Comparison of ENCODE assay signal across 18 mouse cellular contexts in genomic region chr12:83494196-83494595, GRCm38 (mm10). TPM values are rescaled to one million over a fixed set of nuclear protein-coding genes. Genes with fewer than 3 reads are reported as not detected.
DNase-seq lines count a peak whose midpoint lies in the region; ATAC-seq and TF ChIP-seq lines count a peak whose summit lies in the region.
"Had no signal": no experiment of that assay in that cellular context is flagged by ENCODE, and none has a peak within 500 bp of the region (broad histone marks: within the 10 kb centered on the region; RNA-seq: fewer than 3 reads in every experiment).

No protein-coding gene starts in this region.

- H3K4me1 ChIP-seq in kidney, embryonic 14.5 days (ENCODE audit: control insufficient read depth, insufficient read depth, low read length) = no peaks in the 10 kb centered on the region
- H3K4me1 ChIP-seq: embryonic facial prominence, embryonic 12.5 days; forebrain, embryonic 15.5 days; heart, embryonic 15.5 days; hindbrain, embryonic 13.5 days had no signal

- no peak for TF ChIP-seq CTCF in gastrocnemius, adult 2 months (IDR thresholded peaks at IDR 0.05)

- 79% methylated on average over 9 of the region's 9 CpGs for WGBS in kidney, embryonic 14.5 days

- peak overlapping the region; percentile 88 for H3K27ac ChIP-seq in gastrocnemius, adult 2 months
- H3K27ac ChIP-seq in kidney, embryonic 14.5 days (ENCODE audit: low read depth, low read length) = no peak overlapping the region
- H3K27ac ChIP-seq: embryonic facial prominence, embryonic 12.5 days; forebrain, embryonic 15.5 days; heart, adult 2 months; heart, embryonic 15.5 days; hindbrain, embryonic 13.5 days; hindbrain, postnatal 0 days had no signal

- peaks cover 4% of the 10 kb centered on the region; the same call in 1 of the 2 replicates for H3K9me3 ChIP-seq in kidney, embryonic 14.5 days (ENCODE audit: control insufficient read depth, low read length)
- H3K9me3 ChIP-seq: forebrain, embryonic 15.5 days; heart, embryonic 15.5 days; hindbrain, embryonic 13.5 days had no signal

- ATAC-seq in kidney, embryonic 14.5 days (ENCODE audit: low FRiP score, low TSS enrichment) = no peak
- ATAC-seq: forebrain, embryonic 15.5 days; hindbrain, postnatal 0 days had no signal

- DNase-seq in gastrocnemius, adult 2 months = no peak
- no peak for DNase-seq in gastrocnemius, adult 8-10 months (ENCODE audit: low spot score in 2 of 2)
- peak; percentile 50 for DNase-seq in adrenal gland, postnatal 10 days
- DNase-seq in adrenal gland, postnatal 36 days = peak; percentile 49 to 68
- no peak for DNase-seq in cerebellum, adult 11-12 months
- DNase-seq: cerebellum, adult 11 months; cerebellum, adult 9-10 months; cerebellum, postnatal 25 days; gastrocnemius, postnatal 14 days; heart, adult 2 months; heart, postnatal 14 days had no signal

- no peaks in the 10 kb centered on the region for H3K36me3 ChIP-seq in kidney, embryonic 14.5 days (ENCODE audit: control insufficient read depth, insufficient read depth, low read length)
- H3K36me3 ChIP-seq: embryonic facial prominence, embryonic 12.5 days; forebrain, embryonic 15.5 days; heart, embryonic 15.5 days; hindbrain, embryonic 13.5 days had no signal

- no peak overlapping the region for H3K4me2 ChIP-seq in kidney, embryonic 14.5 days (replicated peaks; ENCODE audit: low read depth, low read length)
- H3K4me2 ChIP-seq: embryonic facial prominence, embryonic 12.5 days; forebrain, embryonic 15.5 days; heart, embryonic 11.5 days; heart, embryonic 15.5 days; hindbrain, embryonic 13.5 days had no signal

- H3K4me3 ChIP-seq in gastrocnemius, adult 2 months = no peak overlapping the region
- no peak overlapping the region for H3K4me3 ChIP-seq in kidney, embryonic 14.5 days (ENCODE audit: low read length)
- H3K4me3 ChIP-seq: embryonic facial prominence, embryonic 12.5 days; forebrain, embryonic 15.5 days; heart, adult 2 months; heart, embryonic 15.5 days; hindbrain, embryonic 13.5 days had no signal

- H3K9ac ChIP-seq in kidney, embryonic 14.5 days (ENCODE audit: low read depth, low read length) = no peak overlapping the region
- H3K9ac ChIP-seq: embryonic facial prominence, embryonic 12.5 days; forebrain, embryonic 15.5 days; heart, embryonic 15.5 days; hindbrain, embryonic 13.5 days had no signal

- intact Hi-C loops in gastrocnemius, adult 2 months (cut with DNase I) = no loop called here

- no peaks in the 10 kb centered on the region for H3K27me3 ChIP-seq in kidney, embryonic 14.5 days (ENCODE audit: control insufficient read depth, insufficient read depth, low read length)
- H3K27me3 ChIP-seq: forebrain, embryonic 15.5 days; heart, embryonic 15.5 days had no signal

RNA-seq across cellular contexts. Expression of gene Dpf3, which starts 6.7 kb away (rescaled TPM):
- total RNA-seq in gastrocnemius, adult 2 months (2021) = 10 to 100 TPM; 22.5 to 26.3 TPM
- total RNA-seq in gastrocnemius, adult 8-10 months (2022) = 10 to 100 TPM; 16.1 to 21.9 (median 20.1) TPM
- 10 to 100 TPM in 1 of 2 experiments, 1 to 10 TPM in 1; 9.2 to 12.7 TPM for total RNA-seq in adrenal gland, postnatal 10 days (2021)
- total RNA-seq in adrenal gland, postnatal 36 days (2021) = 10 to 100 TPM; 10.9 to 12.6 TPM
- 14.5 and 15.5 TPM in 2 replicates for polyA plus RNA-seq in kidney, embryonic 14.5 days (2014; fragmentation: Nextera tagmentation; extraction: Ambion mirVana)

RNA-seq across cellular contexts. Expression of gene Dcaf4, which starts 26.1 kb away (rescaled TPM):
- 10 to 100 TPM; 18.0 to 24.5 TPM for total RNA-seq in gastrocnemius, adult 2 months (2021)
- 10 to 100 TPM; 18.7 to 30.4 (median 20.5) TPM for total RNA-seq in gastrocnemius, adult 8-10 months (2022)
- total RNA-seq in adrenal gland, postnatal 10 days (2021) = 10 to 100 TPM; 38.8 to 58.9 TPM
- total RNA-seq in adrenal gland, postnatal 36 days (2021) = 10 to 100 TPM; 43.5 to 46.8 TPM
- 27.4 and 28.1 TPM in 2 replicates for polyA plus RNA-seq in kidney, embryonic 14.5 days (2014; fragmentation: Nextera tagmentation; extraction: Ambion mirVana)

Comparison
In these comparisons a context has a peak if more than half of its experiments do, and no peak if none do; other contexts are left out.
1. DNase-seq: peak in adrenal gland, postnatal 10 days (single experiment) and adrenal gland, postnatal 36 days (2 of 2); none in gastrocnemius, adult 2 months (single experiment), gastrocnemius, adult 8-10 months (0 of 2) and cerebellum, adult 11-12 months (single experiment).